Mouse (Mus musculus) neural tube, embryonic 15.5 days (tissue): ENCODE measurements around the gene Cttnbp2nl. TPM values are rescaled to one million over a fixed set of nuclear protein-coding genes. Genes with fewer than 3 reads are reported as not detected.

Source experiments
- ATAC-seq: fragments of 200-750 bp; cut with Nextera tagmentation; 2 replicates; pipeline ENCODE4 v1.8.0; 2017; ENCODE audit warnings: mild to moderate bottlenecking, moderate TSS enrichment, moderate library complexity; ENCODE audit not compliant: low FRiP score
- H3K27ac ChIP-seq: fragments of 300-500 bp; sonication (generic); replicated peaks from 2 replicates; pipeline ENCODE4 v1.5.1; 2015; ENCODE audit warnings: mild to moderate bottlenecking, inconsistent platforms
- H3K27me3 ChIP-seq: fragments of 300-500 bp; sonication (generic); replicated peaks from 2 replicates; pipeline ENCODE4 v1.6.1; 2015; ENCODE audit warnings: inconsistent platforms
- H3K36me3 ChIP-seq: fragments of 300-500 bp; sonication (generic); 2 replicates; pipeline ENCODE4 v1.6.1; 2015; ENCODE audit warnings: inconsistent platforms
- H3K4me1 ChIP-seq: fragments of 300-500 bp; sonication (generic); 2 replicates; pipeline ENCODE4 v1.6.1; 2015; ENCODE audit warnings: inconsistent platforms
- H3K4me2 ChIP-seq: fragments of 300-500 bp; sonication (generic); 2 replicates; pipeline ENCODE4 v1.6.1; 2015; ENCODE audit warnings: inconsistent platforms, mild to moderate bottlenecking, moderate library complexity
- H3K4me3 ChIP-seq: fragments of 300-500 bp; sonication (generic); replicated peaks from 2 replicates; pipeline ENCODE4 v1.5.1; 2015; ENCODE audit warnings: mild to moderate bottlenecking, inconsistent platforms
- H3K9ac ChIP-seq: fragments of 300-500 bp; sonication (generic); replicated peaks from 2 replicates; pipeline ENCODE4 v1.6.1; 2015; ENCODE audit warnings: mild to moderate bottlenecking, inconsistent platforms
- H3K9me3 ChIP-seq: fragments of 300-500 bp; sonication (generic); replicated peaks from 2 replicates; pipeline ENCODE4 v1.6.1; 2016; ENCODE audit warnings: inconsistent platforms
- WGBS: fragments of 180-500 bp; shearing (Covaris S2); methylation state at CpG from one replicate; pipeline ENCODE4 v1.1.7; 2015; ENCODE audit warnings: mixed read lengths; 5-methylcytosine and 5-hydroxymethylcytosine counted together
- polyA plus RNA-seq: library from polyadenylated mRNA; unstranded; fragments of >200 nt; fragmentation: Nextera tagmentation; extraction: Ambion mirVana; gene quantifications from 2 replicates; pipeline ENCODE4 v1.2.1, GENCODE M21; 2015

Cttnbp2nl gene
- polyA plus RNA-seq, 1 experiment from 2014 or later, result 38.8 TPM

GRCm38 (mm10) chr3:105078231-105078826 is 25.4 kb upstream of the Cttnbp2nl start:
- Histone ChIP-seq H3K27ac (no peak overlapping the region), H3K4me3 (no peak overlapping the region), H3K9ac (no peak overlapping the region), H3K36me3 (no peaks in the 10 kb centered on the region), H3K27me3 (no peaks in the 10 kb centered on the region), H3K4me1 (peaks cover 4% of the 10 kb centered on the region; the same call in 1 of the 2 replicates), H3K9me3 (no peaks in the 10 kb centered on the region), H3K4me2 (no peak overlapping the region)
- ATAC-seq, result peak; percentile 96
- WGBS, result 22% methylated on average over 7 of the region's 7 CpGs

- Histone ChIP-seq H3K27me3 (no peaks in the 10 kb centered on the region), H3K9me3 (no peaks in the 10 kb centered on the region), H3K36me3 (no peaks in the 10 kb centered on the region), H3K4me1 (peaks cover 4% of the 10 kb centered on the region; the same call in 1 of the 2 replicates), H3K27ac (no peak overlapping the region), H3K4me2 (no peak overlapping the region), H3K4me3 (no peak overlapping the region), H3K9ac (no peak overlapping the region)
- ATAC-seq, result no peak
- 94% methylated on average over 5 of the region's 5 CpGs for WGBS
Observed at GRCm38 (mm10) chr3:105075796-105076195, 22.9 kb upstream of the Cttnbp2nl start.

GRCm38 (mm10) chr3:105072536-105072935 is 19.6 kb upstream of the Cttnbp2nl start:
- H3K9ac ChIP-seq, result no peak overlapping the region
- H3K27ac ChIP-seq, result no peak overlapping the region
- no peak overlapping the region for H3K4me2 ChIP-seq
- no peaks in the 10 kb centered on the region for H3K36me3 ChIP-seq
- H3K9me3 ChIP-seq, result no peaks in the 10 kb centered on the region
- ATAC-seq, result no peak
- WGBS, result 93% methylated on average over 10 of the region's 10 CpGs
- H3K4me3 ChIP-seq, result no peak overlapping the region
- no peaks in the 10 kb centered on the region for H3K27me3 ChIP-seq
- H3K4me1 ChIP-seq, result no peaks in the 10 kb centered on the region

- no peaks in the 10 kb centered on the region for H3K36me3 ChIP-seq
- no peaks in the 10 kb centered on the region for H3K9me3 ChIP-seq
- no peak overlapping the region for H3K27ac ChIP-seq
- no peaks in the 10 kb centered on the region for H3K4me1 ChIP-seq
- no peak overlapping the region for H3K9ac ChIP-seq
- H3K27me3 ChIP-seq, result no peaks in the 10 kb centered on the region
- ATAC-seq, result no peak
- no peak overlapping the region for H3K4me2 ChIP-seq
- 91% methylated on average over 5 of the region's 5 CpGs for WGBS
- no peak overlapping the region for H3K4me3 ChIP-seq
Observed at GRCm38 (mm10) chr3:105071251-105071650, 18.3 kb upstream of the Cttnbp2nl start.

GRCm38 (mm10) chr3:105070553-105070952 is 17.6 kb upstream of the Cttnbp2nl start:
- H3K4me1 ChIP-seq, result no peaks in the 10 kb centered on the region
- H3K36me3 ChIP-seq, result no peaks in the 10 kb centered on the region
- H3K27ac ChIP-seq, result no peak overlapping the region
- 75% methylated on average over 8 of the region's 8 CpGs for WGBS
- no peaks in the 10 kb centered on the region for H3K9me3 ChIP-seq
- H3K27me3 ChIP-seq, result no peaks in the 10 kb centered on the region
- no peak overlapping the region for H3K9ac ChIP-seq
- H3K4me3 ChIP-seq, result no peak overlapping the region
- no peak for ATAC-seq
- H3K4me2 ChIP-seq, result no peak overlapping the region

- no peaks in the 10 kb centered on the region for H3K4me1 ChIP-seq
- no peak within 1 kb of the TSS for H3K9ac ChIP-seq
- no peaks in the 10 kb centered on the region for H3K36me3 ChIP-seq
- H3K9me3 ChIP-seq, result no peaks in the 10 kb centered on the region
- WGBS, result 89% methylated on average over 10 of the region's 10 CpGs
- no peak for ATAC-seq
- no peak within 1 kb of the TSS for H3K4me3 ChIP-seq
- no peak within 1 kb of the TSS for H3K27ac ChIP-seq
- no peaks in the 10 kb centered on the region for H3K27me3 ChIP-seq
- H3K4me2 ChIP-seq, result no peak within 1 kb of the TSS
Observed at GRCm38 (mm10) chr3:105066544-105066943, 13.6 kb upstream of the Cttnbp2nl start, which contains the start of gene 4930564D02Rik. Gene 4930564D02Rik (plus strand): TSS chr3:105066844.

- Histone ChIP-seq H3K9ac (no peak overlapping the region), H3K4me1 (peaks cover 9% of the 10 kb centered on the region), H3K27me3 (peaks cover 14% of the 10 kb centered on the region), H3K4me3 (no peak overlapping the region), H3K4me2 (no peak overlapping the region), H3K27ac (no peak overlapping the region), H3K36me3 (no peaks in the 10 kb centered on the region), H3K9me3 (no peaks in the 10 kb centered on the region)
- no peak for ATAC-seq
- 82% methylated on average over 9 of the region's 9 CpGs for WGBS
Observed at GRCm38 (mm10) chr3:105062676-105063075, 9.7 kb upstream of the Cttnbp2nl start.

GRCm38 (mm10) chr3:105061991-105062390 is 9.0 kb upstream of the Cttnbp2nl start:
- no peak for ATAC-seq
- Histone ChIP-seq H3K36me3 (no peaks in the 10 kb centered on the region), H3K9me3 (no peaks in the 10 kb centered on the region), H3K4me3 (no peak overlapping the region), H3K27me3 (peaks cover 14% of the 10 kb centered on the region), H3K4me1 (peaks cover 9% of the 10 kb centered on the region), H3K9ac (no peak overlapping the region), H3K4me2 (no peak overlapping the region), H3K27ac (no peak overlapping the region)
- WGBS, result 87% methylated on average over 1 of the region's 1 CpGs

- no peak overlapping the region for H3K4me3 ChIP-seq
- whole genome bisulfite sequencing, result 86% methylated on average over 3 of the region's 3 CpGs
- ATAC-seq, result no peak
- H3K9me3 ChIP-seq, result no peaks in the 10 kb centered on the region
- H3K36me3 ChIP-seq, result no peaks in the 10 kb centered on the region
- peaks cover 14% of the 10 kb centered on the region for H3K27me3 ChIP-seq
- peaks cover 9% of the 10 kb centered on the region for H3K4me1 ChIP-seq
- H3K9ac ChIP-seq, result no peak overlapping the region
- no peak overlapping the region for H3K4me2 ChIP-seq
- no peak overlapping the region for H3K27ac ChIP-seq
Observed at GRCm38 (mm10) chr3:105061496-105061895, 8.6 kb upstream of the Cttnbp2nl start.

GRCm38 (mm10) chr3:105060992-105061391 is 8.0 kb upstream of the Cttnbp2nl start:
- no peaks in the 10 kb centered on the region for H3K36me3 ChIP-seq
- H3K9me3 ChIP-seq, result no peaks in the 10 kb centered on the region
- H3K9ac ChIP-seq, result no peak overlapping the region
- H3K27ac ChIP-seq, result no peak overlapping the region
- no peak overlapping the region for H3K4me2 ChIP-seq
- H3K27me3 ChIP-seq, result peaks cover 14% of the 10 kb centered on the region
- H3K4me3 ChIP-seq, result no peak overlapping the region
- 56% methylated on average over 6 of the region's 6 CpGs for WGBS
- peaks cover 9% of the 10 kb centered on the region for H3K4me1 ChIP-seq
- no peak for ATAC-seq

GRCm38 (mm10) chr3:105059911-105060310 is 7.0 kb upstream of the Cttnbp2nl start:
- Histone ChIP-seq H3K27ac (no peak overlapping the region), H3K27me3 (peaks cover 14% of the 10 kb centered on the region), H3K9me3 (no peaks in the 10 kb centered on the region), H3K4me3 (no peak overlapping the region), H3K9ac (no peak overlapping the region), H3K4me1 (peaks cover 9% of the 10 kb centered on the region), H3K36me3 (no peaks in the 10 kb centered on the region), H3K4me2 (no peak overlapping the region)
- WGBS, result 78% methylated on average over 7 of the region's 7 CpGs
- ATAC-seq, result no peak

GRCm38 (mm10) chr3:105058627-105059513 is 5.9 kb upstream of the Cttnbp2nl start:
- Histone ChIP-seq H3K9me3 (no peaks in the 10 kb centered on the region), H3K4me3 (peak overlapping the region; percentile 39), H3K36me3 (no peaks in the 10 kb centered on the region), H3K9ac (0 out of 2 replicates have a peak overlapping the region, but pooled peaks have one; percentile 44), H3K4me1 (peaks cover 9% of the 10 kb centered on the region), H3K27ac (no peak overlapping the region; the same call in 1 of the 2 replicates), H3K27me3 (peaks cover 14% of the 10 kb centered on the region), H3K4me2 (peak overlapping the region; percentile 68)
- peak; percentile 63 for ATAC-seq
- 16% methylated on average over 25 of the region's 25 CpGs for WGBS
